Mouse (Mus musculus) embryonic stem cell, embryonic (primary cell): ENCODE measurements at regions not wholly inside any gene's neighbourhood (a gene's known extent, or its start where the extent isn't known, plus 50 kb on each side); places are given as distances from the start of the nearest gene placed in this dataset.

Experiments used
- CTCF ChIA-PET, 4 experiments: fragments of 300-600 bp in 2 of 4; fragments of 350-600 bp in 2 of 4; sonication (Branson Sonifier 250); formaldehyde crosslinking; loops; one replicate each; lab custom pipeline; 2022; ENCODE audit warnings: inconsistent platforms in 2 of 4; lab: Charles Lee
- POLR2A ChIA-PET, 4 experiments: fragments of 300-600 bp in 2 of 4; fragments of 350-600 bp in 2 of 4; sonication (Branson Sonifier 250); formaldehyde crosslinking; loops; one replicate each; lab custom pipeline; 2022; ENCODE audit warnings: antibody characterized with exemption in 4 of 4, inconsistent platforms in 1 of 4; lab: Charles Lee

DNA sequence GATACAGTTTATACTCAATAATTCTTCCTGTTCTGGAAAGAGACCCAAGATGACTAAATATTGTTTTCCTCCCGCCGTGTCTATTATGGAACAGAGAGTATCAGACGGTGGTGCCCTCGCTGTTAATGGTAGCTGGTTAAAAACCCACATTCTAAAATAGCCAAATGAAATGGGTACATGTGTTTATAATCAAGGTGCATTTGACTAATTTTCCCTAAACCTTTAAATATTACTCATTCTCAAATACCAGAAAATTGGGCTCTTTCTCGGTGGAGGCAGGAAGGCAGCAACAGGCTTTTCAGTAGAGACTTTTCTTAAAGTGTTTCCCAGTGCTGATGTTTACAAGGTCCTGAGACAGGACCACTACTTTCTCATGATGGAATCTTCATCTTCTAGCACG is 199.8 kb upstream of the Habp2 start:
- ChIA-PET POLR2A (no interaction called here), CTCF (no interaction called here)

DNA sequence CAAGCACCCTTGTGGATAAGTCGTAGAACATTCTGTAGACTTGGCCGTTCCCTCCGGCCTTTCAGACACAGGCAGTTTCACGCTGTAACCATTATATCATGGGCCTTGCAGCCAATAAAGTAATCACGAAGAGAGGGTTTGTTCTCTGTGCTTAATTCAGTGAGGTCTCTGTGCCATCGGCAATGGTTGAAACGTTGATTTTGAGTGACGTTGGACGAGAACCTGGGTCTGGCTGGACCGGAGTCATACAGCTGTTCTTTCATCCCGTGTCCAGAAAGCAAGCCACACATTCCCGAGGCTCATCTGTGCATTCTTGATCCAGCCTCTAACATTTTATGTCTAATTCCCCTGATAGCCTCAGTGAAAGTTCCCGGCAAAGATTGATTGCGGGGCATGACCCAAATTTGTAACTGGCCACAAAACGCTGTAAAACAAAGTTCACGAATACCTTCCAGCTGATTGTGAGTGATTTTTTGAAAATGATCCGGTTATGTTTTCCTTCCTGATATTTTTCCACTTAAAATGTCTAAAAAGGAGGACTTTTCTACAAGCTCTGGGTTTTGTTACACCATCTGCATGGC is 197.1 kb upstream of the Habp2 start:
- ChIA-PET CTCF (interaction anchor here in 2 of 4 experiments (0.6 to 1.6 kb wide), 2 partner anchors 10 to 91 kb away, joined by 3 to 7 read pairs; no protein-coding TSS in a partner anchor), POLR2A (interaction anchor here in 1 of 4 experiments (0.6 to 0.7 kb wide), 2 partner anchors 9 to 28 kb away, joined by 3 to 4 read pairs; no protein-coding TSS in a partner anchor)

DNA sequence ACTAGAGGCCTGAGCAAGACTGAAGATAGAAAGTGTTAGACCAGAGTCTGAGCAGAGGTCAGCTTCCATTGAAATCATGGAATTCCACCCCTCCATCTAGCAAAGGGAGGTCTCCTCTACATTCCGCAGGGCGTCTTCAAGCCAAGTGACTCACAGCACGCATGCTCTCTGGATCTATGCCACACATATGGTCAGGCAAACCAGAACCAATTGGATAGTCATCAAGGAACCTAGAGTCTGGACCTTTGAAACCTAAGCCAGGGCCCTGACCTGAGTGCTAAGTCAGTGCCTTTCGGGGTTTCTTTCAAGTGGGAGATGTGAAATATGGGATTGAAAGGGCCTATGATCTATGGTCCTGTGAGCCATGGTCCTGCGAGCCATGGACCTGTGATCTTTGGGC is 195.4 kb upstream of the Habp2 start:
- POLR2A ChIA-PET: no interaction called here
- CTCF ChIA-PET: no interaction called here

DNA sequence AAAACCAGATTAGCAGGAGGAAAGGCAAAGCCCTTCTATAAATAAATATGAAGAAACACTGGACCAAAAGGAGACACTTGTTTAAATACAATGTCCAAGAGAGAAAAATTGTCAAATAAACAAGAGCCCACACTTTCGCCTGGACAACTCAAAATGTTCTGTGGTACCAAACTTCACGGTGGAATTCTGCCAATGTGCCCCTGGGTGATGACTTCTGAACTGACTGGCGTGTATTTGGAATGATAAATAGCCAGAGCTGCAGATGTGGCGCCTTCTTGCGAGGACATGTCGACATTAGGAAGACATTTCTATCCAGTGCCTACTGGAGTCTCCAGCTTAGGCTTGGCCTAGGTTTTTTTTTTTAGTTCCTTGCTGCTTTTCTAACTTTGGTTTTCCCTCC is 191.1 kb upstream of the Habp2 start:
- POLR2A ChIA-PET: no interaction called here
- CTCF ChIA-PET: interaction anchor here in 1 of 4 experiments (0.7 kb wide), 1 partner anchor 666 kb away, joined by 7 read pairs; no protein-coding TSS in a partner anchor

DNA sequence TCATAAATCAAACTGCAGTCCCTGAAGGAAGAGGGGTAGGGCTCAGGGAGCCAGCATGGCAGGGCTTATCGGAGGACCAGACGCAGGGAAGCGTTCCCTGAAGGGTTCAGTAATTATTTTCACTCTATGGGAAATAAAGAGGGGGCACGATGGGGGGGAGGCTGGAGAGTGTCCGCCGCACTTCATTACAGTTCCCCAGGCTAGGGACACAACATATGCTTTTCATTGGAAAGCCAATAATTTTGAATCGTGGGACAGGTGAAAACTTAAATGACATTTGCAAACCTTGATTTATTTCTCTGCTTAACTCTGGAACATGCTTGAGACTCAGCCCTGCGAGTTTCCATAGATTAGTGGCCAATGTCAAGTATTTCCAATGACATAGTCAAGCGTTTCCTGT is 187.2 kb upstream of the Habp2 start:
- POLR2A ChIA-PET: no interaction called here

DNA sequence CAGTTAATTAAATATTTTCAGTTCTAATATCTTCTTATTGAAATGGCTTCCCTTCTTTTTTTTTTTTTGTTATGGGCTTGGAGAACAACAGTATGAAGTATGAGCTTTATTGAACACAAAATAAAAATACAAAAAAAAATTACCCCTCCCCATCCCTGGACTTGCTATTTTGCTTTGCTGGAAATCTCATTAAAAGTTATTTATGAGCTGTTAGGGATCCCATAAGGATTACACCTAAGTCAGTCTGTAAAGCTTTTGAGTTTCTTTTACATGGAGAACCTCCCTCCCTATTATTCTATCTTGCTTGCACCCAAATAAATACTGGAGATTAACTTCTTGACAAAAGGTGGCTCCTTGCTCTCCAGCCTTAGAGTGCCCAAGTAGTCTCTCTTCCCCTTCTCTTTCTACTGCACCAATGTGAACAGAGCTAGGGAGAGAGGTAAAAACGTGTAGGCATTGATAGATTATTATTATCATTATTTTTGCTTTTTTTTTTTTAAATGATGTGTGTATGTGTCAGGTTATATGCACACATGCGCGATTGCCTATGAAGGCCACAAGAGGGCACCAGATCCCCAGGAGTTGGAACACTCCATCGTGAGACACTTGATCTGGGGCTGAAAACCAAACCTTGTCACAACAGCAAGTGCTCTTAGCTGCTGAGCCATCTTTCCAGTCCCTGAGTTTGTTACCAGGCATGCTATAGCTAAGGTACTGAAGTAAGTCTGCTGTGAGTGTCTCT is 186.6 kb upstream of the Habp2 start:
- ChIA-PET CTCF (interaction anchor here (0.6 to 1.1 kb wide), 6 partner anchors 11 to 807 kb away, joined by 3 to 5 read pairs (median 4); no protein-coding TSS in a partner anchor), POLR2A (no interaction called here)

More for the DNA sequence above, 187.2 kb upstream of the Habp2 start:
- CTCF ChIA-PET: interaction anchor here in 1 of 4 experiments (0.9 to 1.1 kb wide), 2 partner anchors 10 to 101 kb away, joined by 3 to 4 read pairs; no protein-coding TSS in a partner anchor

DNA sequence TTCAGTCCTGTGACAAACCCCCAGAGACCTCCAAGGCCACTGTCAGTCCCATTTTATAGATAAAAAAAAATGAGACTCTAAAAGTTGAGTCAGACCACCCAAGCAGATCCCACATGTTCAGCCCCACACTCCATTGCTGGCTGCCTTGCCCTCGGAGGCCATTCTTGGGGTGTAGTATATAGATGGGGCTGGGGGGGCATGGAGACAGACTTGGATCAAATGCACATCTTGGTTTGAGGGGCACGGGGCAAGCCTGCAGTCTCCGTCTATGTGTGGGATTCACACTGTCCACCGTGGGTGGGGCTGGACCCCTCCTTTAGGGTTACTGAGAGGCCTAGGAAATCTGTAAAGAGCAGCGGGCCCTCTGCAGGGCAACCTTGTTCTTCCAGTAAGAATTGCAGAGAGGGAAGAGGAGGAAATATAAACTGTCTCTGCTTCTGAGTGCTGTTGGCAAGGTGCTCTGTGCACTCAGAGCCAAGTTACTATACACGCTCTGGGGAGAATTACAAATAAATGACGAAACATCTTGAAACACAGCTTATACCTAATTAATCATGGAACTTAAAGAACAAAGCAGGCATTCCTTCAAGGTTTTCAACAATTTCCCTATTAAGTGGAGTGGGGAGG is 184.4 kb upstream of the Habp2 start:
- POLR2A ChIA-PET: no interaction called here
- CTCF ChIA-PET: no interaction called here

DNA sequence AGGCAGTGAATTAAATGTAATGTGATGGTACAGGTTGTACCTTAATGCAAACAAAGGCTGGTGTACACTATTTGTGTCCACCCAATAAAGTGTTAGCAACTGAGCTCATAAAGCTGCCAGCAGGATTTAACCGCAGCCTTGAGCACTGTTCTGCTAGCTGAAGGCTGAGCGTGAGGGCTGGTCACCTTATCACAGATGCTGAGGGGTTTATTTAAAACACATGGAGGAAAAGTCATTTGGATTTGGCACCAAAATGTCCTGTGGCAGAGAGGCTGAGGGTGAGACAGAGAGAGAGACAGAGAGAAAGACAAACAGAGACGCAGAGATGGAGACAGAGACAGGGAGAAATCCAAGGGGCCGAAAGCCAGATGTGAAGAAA is 181.9 kb upstream of the Habp2 start:
- ChIA-PET CTCF (interaction anchor here in 3 of 4 experiments (0.6 to 1.4 kb wide), 6 partner anchors 29 to 772 kb away, joined by 3 to 7 read pairs (median 4); no protein-coding TSS in a partner anchor), POLR2A (interaction anchor here in 2 of 4 experiments (0.5 to 1.0 kb wide), 2 partner anchors 56 to 1137 kb away, joined by 3 read pairs; no protein-coding TSS in a partner anchor)

DNA sequence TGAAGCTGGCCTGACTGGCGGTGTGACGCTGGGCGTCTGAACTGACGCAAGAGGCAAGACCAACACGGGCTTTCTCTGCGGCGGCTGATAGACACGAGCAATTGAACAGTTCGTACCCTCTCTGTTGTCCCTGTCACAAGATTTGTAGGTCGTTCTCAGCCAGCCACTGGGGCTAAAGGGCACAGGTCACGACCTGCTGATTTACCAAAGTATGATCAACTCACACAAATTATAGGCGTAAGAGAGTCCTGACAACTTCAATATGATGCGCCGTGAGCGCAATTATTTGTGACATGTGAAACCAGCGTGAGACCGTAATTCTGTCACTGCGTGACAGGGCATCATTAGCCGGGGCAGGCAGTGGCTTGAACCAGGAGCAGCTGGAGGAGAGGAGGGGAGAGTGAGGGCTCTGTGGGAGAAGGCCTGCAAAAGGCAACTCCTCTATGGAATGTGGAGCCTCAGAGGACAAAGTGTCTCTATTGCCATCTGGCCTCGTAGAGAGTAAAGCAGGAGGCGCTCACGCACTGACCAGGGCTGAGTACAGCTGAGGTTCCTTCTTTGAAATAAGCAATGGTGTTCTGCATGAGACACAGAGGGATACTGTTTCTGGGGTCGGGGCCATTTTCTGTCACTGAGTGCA is 181.4 kb upstream of the Habp2 start:
- CTCF ChIA-PET: interaction anchor here in 1 of 4 experiments (1.3 kb wide), 1 partner anchor 96 kb away, joined by 7 read pairs; no protein-coding TSS in a partner anchor
- POLR2A ChIA-PET: interaction anchor here in 1 of 4 experiments (1.0 kb wide), 1 partner anchor 56 kb away, joined by 3 read pairs; no protein-coding TSS in a partner anchor

DNA sequence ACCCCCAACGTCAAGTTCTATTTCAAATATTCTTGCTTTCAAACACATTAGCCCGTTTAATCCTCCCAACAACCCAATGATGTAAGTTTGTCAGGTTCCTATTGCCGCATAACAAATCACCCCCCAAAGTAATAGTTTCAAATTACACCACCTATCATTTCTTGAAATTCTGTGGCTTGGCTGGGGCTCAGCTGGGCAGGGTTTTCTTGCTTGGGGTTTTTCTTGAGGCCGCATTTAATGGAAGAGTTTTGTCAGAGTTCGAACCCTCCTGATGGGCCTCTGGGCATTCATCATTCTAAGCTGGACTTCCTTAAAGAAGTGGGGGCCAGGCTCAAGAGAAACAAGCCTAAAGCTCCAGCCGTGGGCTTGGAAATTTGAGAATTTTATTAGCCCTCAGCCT is 178.1 kb upstream of the Habp2 start:
- ChIA-PET CTCF (no interaction called here), POLR2A (interaction anchor here in 1 of 4 experiments (0.7 kb wide), 1 partner anchor 902 kb away, joined by 3 read pairs; no protein-coding TSS in a partner anchor)

DNA sequence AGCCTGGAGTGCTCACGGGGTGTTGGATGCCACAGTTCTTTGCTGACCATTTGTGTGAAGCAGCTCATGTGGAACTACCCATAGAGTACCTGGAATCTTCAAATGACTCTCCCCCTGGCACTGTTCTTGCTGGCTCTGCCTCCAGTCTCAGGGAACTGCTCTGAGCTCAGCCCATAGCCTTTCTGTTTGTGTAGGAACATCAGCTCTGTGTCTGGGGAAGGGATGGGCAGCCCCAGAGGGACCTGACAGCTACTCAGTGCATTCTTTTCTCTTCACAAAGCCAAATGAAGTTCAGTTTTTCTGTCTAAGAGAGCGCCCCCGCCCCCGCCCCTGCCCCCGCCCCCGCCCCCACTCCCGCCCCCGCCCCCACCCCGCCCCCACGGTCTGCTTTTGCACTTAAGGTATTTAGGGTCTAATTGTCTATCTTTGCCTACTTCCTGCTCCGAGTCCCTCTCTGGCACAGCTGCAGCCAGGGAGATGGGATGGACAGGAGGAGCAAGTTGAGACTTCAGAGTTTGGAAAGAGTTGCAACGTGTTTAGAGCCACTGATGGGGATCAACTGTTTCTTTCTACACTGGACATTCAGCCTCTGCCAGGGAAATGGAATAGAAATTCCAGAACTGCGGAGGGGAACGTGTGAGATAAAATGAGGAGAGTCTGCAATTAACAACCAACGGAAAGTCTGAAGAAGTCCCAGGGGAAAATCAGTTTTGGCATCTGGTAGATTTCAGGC is 171.2 kb upstream of the Habp2 start:
- ChIA-PET POLR2A (no interaction called here), CTCF (interaction anchor here in 2 of 4 experiments (1.0 to 1.1 kb wide), 2 partner anchors 86 to 783 kb away, joined by 3 to 4 read pairs; no protein-coding TSS in a partner anchor)

DNA sequence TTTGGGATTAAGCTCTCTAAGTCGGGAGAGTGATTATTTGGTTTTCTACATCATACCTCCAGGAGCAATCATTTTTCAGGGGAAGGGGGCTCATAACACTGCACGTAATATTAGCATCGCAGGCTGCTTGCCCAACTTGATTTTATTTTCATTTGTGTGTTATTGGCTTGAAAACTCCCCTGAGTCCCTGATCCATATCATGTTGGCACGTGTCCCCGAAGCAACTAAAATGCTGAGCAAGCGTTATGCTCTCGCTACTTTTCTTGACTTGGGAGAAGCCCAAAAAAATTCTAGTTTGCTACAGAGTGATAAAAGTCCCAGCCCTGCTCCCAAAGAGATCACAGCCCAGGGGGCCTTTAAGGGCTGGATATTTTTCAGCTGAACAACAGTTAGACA is 170.7 kb upstream of the Habp2 start:
- POLR2A ChIA-PET: no interaction called here
- CTCF ChIA-PET: interaction anchor here in 1 of 4 experiments (1.0 kb wide), 1 partner anchor 784 kb away, joined by 3 read pairs; no protein-coding TSS in a partner anchor

DNA sequence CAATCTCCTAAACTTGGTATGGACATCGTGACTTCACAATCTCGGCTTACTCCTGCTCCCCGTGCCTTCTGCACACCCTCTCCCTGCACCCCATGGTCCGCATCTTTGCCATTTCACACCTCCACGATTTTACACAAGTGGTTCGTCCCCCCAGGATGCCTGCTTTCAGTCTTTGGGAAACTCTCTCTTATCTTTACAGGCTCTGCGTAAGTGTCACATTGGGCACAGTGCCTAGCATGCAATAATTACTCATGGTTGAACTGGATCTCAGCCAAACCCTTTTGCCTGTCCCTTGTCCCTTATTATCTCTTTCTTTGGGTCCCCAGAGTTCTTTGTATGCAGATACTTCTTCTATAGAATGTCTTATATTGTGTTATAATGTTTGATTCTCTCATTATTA is 166.2 kb upstream of the Habp2 start:
- ChIA-PET POLR2A (no interaction called here), CTCF (no interaction called here)

DNA sequence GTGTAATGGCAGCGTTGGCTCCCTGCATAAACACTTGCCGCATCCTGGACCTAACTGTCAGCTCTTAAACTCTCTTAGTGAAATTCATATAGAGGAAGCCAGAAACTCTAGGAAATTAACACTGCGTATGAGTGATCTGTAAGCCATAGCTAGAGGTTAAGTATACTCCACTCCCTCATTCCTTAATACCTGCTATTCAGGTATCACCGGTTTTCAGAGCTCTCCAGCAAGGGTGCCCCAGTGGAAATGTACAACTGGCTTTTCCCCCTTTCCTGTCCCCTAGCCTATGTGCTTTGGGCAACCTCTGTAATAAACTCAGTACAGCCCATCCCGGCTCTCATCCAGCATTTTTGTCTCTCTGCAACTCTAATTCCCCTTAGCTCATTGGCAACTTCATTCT is 164.8 kb upstream of the Habp2 start:
- POLR2A ChIA-PET: no interaction called here

DNA sequence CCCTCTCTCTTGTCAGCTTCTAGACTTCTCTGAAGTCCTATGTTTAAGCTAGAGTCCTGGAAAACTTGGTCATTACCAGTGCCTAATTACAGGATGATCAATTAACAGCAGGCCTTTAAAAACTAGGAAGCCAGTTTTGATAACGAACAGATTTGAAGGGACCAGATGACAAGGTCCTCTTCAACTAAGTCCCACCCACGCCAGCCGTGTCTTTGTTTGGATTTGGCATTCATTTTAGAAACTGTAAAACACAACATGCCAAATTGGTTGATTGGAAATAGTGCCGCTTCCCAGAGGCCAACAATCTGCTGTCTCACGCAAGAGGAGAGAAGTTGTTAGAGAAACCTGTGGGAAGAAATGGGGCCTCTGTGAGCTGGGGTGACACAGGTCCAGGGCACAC is 155.4 kb upstream of the Habp2 start:
- POLR2A ChIA-PET: no interaction called here
- CTCF ChIA-PET: interaction anchor here in 2 of 4 experiments (0.6 to 1.0 kb wide), 2 partner anchors 69 to 500 kb away, joined by 3 to 4 read pairs; no protein-coding TSS in a partner anchor

More for the DNA sequence above, 164.8 kb upstream of the Habp2 start:
- CTCF ChIA-PET: interaction anchor here in 2 of 4 experiments (0.6 to 0.7 kb wide), 2 partner anchors 18 to 37 kb away, joined by 3 read pairs; no protein-coding TSS in a partner anchor

DNA sequence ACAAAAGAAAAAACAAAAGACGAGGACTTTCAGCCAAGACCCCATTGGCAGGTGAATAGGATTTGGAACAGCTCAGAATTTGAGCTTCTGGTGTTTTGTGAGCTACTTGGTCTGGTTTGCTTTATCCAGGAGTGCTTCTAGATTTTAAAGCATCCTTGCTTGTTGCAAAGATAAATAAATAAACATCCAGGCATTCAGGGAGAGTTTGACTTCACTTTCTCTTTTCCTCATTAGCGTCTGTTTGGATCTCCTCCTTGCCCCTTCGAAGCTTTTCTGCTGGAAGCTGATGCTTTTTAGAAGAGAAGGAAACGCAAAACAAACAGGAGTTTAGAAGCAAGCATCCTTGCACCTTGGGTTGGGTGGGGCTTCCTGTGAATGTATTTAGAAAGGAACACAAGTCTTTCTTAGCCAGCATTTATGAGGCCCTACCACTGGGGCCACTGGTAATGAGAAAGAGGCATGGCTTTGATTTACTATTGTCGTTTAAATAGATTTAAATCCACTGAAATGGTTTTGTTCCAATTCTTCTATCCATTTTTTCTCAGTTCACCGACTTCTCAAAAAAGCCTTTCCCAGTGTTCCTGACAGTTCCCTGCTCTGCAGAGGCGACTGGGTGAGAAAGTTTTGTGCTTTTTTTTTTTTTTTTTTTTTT is 153.9 kb upstream of the Habp2 start:
- ChIA-PET CTCF (interaction anchor here in 3 of 4 experiments (0.7 to 2.3 kb wide), 3 partner anchors 68 to 1002 kb away, joined by 4 to 13 read pairs (median 12); no protein-coding TSS in a partner anchor), POLR2A (no interaction called here)

DNA sequence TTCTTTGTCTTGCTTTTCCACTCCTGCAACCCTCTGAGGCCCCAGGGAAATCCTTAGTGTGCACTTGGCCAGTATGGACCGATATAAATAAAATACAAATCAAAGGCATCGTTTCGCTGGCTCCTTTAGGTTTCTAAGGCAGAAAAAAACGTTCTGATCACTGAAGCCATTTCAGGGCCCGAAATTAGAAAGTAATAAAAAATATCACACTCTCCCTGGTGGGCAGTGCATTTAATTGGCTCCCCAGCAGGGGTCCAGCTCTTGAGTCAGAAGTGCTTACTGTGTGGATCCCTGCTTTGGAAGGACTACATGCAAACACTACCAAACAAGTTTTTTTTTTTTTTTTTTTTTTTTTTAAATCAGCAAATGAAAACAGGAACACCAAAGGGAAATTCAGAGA is 153.4 kb upstream of the Habp2 start:
- CTCF ChIA-PET: interaction anchor here in 3 of 4 experiments (0.5 to 2.3 kb wide), 16 partner anchors 29 to 1002 kb away, joined by 3 to 13 read pairs (median 4); no protein-coding TSS in a partner anchor
- POLR2A ChIA-PET: interaction anchor here in 3 of 4 experiments (0.5 to 1.0 kb wide), 6 partner anchors 20 to 910 kb away, joined by 3 to 7 read pairs (median 3); no protein-coding TSS in a partner anchor
